Mouse (Mus musculus) hindbrain, embryonic 16.5 days (tissue): ENCODE measurements around the gene Cd6. TPM values are rescaled to one million over a fixed set of nuclear protein-coding genes. Genes with fewer than 3 reads are reported as not detected.

ENCODE experiments used
- polyA plus RNA-seq: library from polyadenylated mRNA; unstranded; fragments of >200 nt; fragmentation: Nextera tagmentation; extraction: Ambion mirVana; gene quantifications from 2 replicates; pipeline ENCODE4 v1.2.1, GENCODE M21; 2015

Gene Cd6
- polyA plus RNA-seq, 1 experiment from 2014 or later, result not detected

Other genes starting within 250 kb of the Cd6 start
- gene Ddb1, start 224.7 kb downstream of the Cd6 start, polyA plus RNA-seq, result 203 and 237 TPM in 2 replicates
- 24.4 and 26.3 TPM in 2 replicates for gene Tkfc, start 224.4 kb downstream of the Cd6 start, polyA plus RNA-seq
- gene Vwce, start 195.8 kb downstream of the Cd6 start, polyA plus RNA-seq, result 1.2 and 1.5 TPM in 2 replicates
- not detected in 2 replicates for gene Pga5, start 152.0 kb downstream of the Cd6 start, polyA plus RNA-seq
- 27.7 and 35.0 TPM in 2 replicates for gene Vps37c, start 141.3 kb downstream of the Cd6 start, polyA plus RNA-seq
- 0.09 and 0.28 TPM in 2 replicates for gene Cd5, start 91.1 kb downstream of the Cd6 start, polyA plus RNA-seq
- 0.20 and 0.33 TPM in 2 replicates for gene Slc15a3, start 9.7 kb upstream of the Cd6 start, polyA plus RNA-seq
- gene Tmem132a, start 39.9 kb upstream of the Cd6 start, polyA plus RNA-seq, result 180 and 196 TPM in 2 replicates
- gene Tmem109, start 51.9 kb upstream of the Cd6 start, polyA plus RNA-seq, result 50.2 and 50.7 TPM in 2 replicates
- gene Prpf19, start 65.2 kb upstream of the Cd6 start, polyA plus RNA-seq, result 35.0 and 39.1 TPM in 2 replicates
- gene Zp1, start 90.6 kb upstream of the Cd6 start, polyA plus RNA-seq, result 0.79 and 0.94 TPM in 2 replicates
- gene Ptgdr2, start 107.1 kb upstream of the Cd6 start, polyA plus RNA-seq, result 0.19 and 0.20 TPM in 2 replicates
- 12.9 and 14.8 TPM in 2 replicates for gene Ccdc86, start 119.2 kb upstream of the Cd6 start, polyA plus RNA-seq
- gene Ms4a10, start 144.6 kb upstream of the Cd6 start, polyA plus RNA-seq, result not detected in 2 replicates
- not detected in 2 replicates for gene Ms4a15, start 163.2 kb upstream of the Cd6 start, polyA plus RNA-seq
- not detected in 2 replicates for gene Ms4a18, start 188.0 kb upstream of the Cd6 start, polyA plus RNA-seq